8 mouse cellular contexts compared by ENCODE assay signal in the genomic region with DNA sequence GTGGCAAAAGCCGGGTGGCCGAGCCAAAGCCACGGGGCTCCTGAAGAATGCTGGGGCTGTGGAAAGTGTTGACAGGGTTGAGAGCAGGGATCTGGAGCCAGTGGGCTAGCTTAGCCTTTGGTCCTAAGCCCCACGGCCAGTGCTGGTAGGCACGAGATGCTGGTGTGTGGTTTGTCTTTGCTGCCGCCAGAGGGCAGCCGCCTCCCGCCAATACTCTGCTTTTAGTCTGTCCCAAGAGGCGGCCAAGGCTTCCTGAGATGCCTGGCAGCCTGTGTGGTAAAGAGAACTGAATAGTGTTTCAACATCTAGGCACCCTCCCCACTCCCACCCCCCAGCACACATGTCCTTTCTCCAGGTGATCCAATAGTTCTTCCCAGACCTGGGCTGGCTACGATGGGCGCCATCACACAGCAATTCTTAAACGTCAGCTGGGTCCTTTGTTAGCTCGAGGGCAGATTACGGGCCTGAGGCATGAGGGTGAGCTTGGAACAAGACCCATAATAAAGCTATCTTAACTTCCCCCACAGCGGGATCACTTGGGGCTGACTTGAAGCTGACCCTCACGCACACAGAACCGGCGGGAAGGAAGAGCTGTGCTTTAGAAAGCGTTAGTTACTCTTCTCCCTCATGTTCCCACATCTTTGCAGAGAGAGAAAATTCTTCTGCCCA. TPM values are rescaled to one million over a fixed set of nuclear protein-coding genes. Genes with fewer than 3 reads are reported as not detected.
DNase-seq lines count a peak whose midpoint lies in the region; ATAC-seq and TF ChIP-seq lines count a peak whose summit lies in the region.

No protein-coding gene starts in this region.

- H3K27me3 ChIP-seq in liver, embryonic 12.5 days (replicated peaks): peaks cover 31% of the 10 kb centered on the region
- H3K27me3 ChIP-seq in embryonic facial prominence, embryonic 10.5 days (replicated peaks; ENCODE audit: low read depth, poor library complexity, severe bottlenecking): peaks cover 50% of the 10 kb centered on the region
- no peaks in the 10 kb centered on the region for H3K27me3 ChIP-seq in heart, adult 2 months (ENCODE audit: control insufficient read depth, insufficient read depth, low read length)
- H3K27me3 ChIP-seq in liver, adult 2 months (ENCODE audit: control insufficient read depth, insufficient read depth, low read length): no peaks in the 10 kb centered on the region
- no peaks in the 10 kb centered on the region for H3K27me3 ChIP-seq in neural tube, embryonic 11.5 days (ENCODE audit: control insufficient read depth, insufficient read depth, low read length)
- H3K27me3 ChIP-seq in stomach, embryonic 14.5 days (ENCODE audit: control insufficient read depth, insufficient read depth, low read length): no peaks in the 10 kb centered on the region

- ATAC-seq in liver, embryonic 12.5 days: no peak
- peak; percentile 72; the same call in 1 of the 2 replicates for ATAC-seq in neural tube, embryonic 11.5 days (ENCODE audit: insufficient read depth, low FRiP score, low TSS enrichment)
- ATAC-seq in stomach, embryonic 14.5 days (ENCODE audit: insufficient number of reproducible peaks, insufficient read depth, low FRiP score, low read depth): peak; percentile 53; the same call in 1 of the 2 replicates

- DNase-seq in liver: peak; percentile 64
- peak; percentile 87 for DNase-seq in embryonic facial prominence, embryonic 10.5 days (ENCODE audit: low spot score)
- DNase-seq in heart, adult 2 months: peak; percentile 79 to 84
- DNase-seq in kidney, adult 9 months: peak; percentile 77
- peak; percentile 29 for DNase-seq in liver, adult 2 months (ENCODE audit: extremely low read depth, low read depth, low spot score)
- DNase-seq in neural tube, embryonic 11.5 days (ENCODE audit: low spot score): peak; percentile 87

- H3K9ac ChIP-seq in liver, embryonic 12.5 days: no peak overlapping the region
- no peak overlapping the region for H3K9ac ChIP-seq in heart, adult 2 months (ENCODE audit: low read depth, low read length)
- H3K9ac ChIP-seq in liver, adult 2 months (ENCODE audit: low read depth, low read length): no peak overlapping the region
- H3K9ac ChIP-seq in neural tube, embryonic 11.5 days (ENCODE audit: low read length): no peak overlapping the region
- no peak overlapping the region for H3K9ac ChIP-seq in stomach, embryonic 14.5 days (replicated peaks; ENCODE audit: low read depth, low read length)

- intact Hi-C loops in heart, adult 2 months (cut with DNase I): loop anchor here (1.0 to 5.0 kb wide), 2 partner anchors 166 to 244 kb away; partner anchors contain the start of genes Islr and Islr2

- H3K27ac ChIP-seq in liver, embryonic 12.5 days: no peak overlapping the region
- peak overlapping the region; percentile 64 for H3K27ac ChIP-seq in embryonic facial prominence, embryonic 10.5 days (replicated peaks)
- no peak overlapping the region for H3K27ac ChIP-seq in heart, adult 2 months
- H3K27ac ChIP-seq in liver, adult 2 months (replicated peaks; ENCODE audit: insufficient read depth, low read depth, low read length): no peak overlapping the region
- no peak overlapping the region for H3K27ac ChIP-seq in neural tube, embryonic 11.5 days (ENCODE audit: low read depth, low read length)
- no peak overlapping the region for H3K27ac ChIP-seq in stomach, embryonic 14.5 days (ENCODE audit: low read length)

- 33% methylated on average over 19 of the region's 19 CpGs for WGBS in liver, embryonic 12.5 days (ENCODE audit: insufficient replicate concordance)
- 23% methylated on average over 19 of the region's 19 CpGs for WGBS in embryonic facial prominence, embryonic 10.5 days
- 35% methylated on average over 19 of the region's 19 CpGs for WGBS in heart, adult 2 months
- WGBS in liver, adult 2 months: 40% methylated on average over 19 of the region's 19 CpGs
- WGBS in neural tube, embryonic 11.5 days: 19% methylated on average over 19 of the region's 19 CpGs
- WGBS in stomach, embryonic 14.5 days: 31% methylated on average over 19 of the region's 19 CpGs

- no peak; the same call in 1 of the 2 replicates for TF ChIP-seq CTCF in heart, adult 2 months (IDR thresholded peaks at IDR 0.05)
- peak; percentile 96 for TF ChIP-seq CTCF in liver, adult 2 months (IDR thresholded peaks at IDR 0.05; ENCODE audit: low read depth, low read length)

- H3K36me3 ChIP-seq in liver, embryonic 12.5 days: no peaks in the 10 kb centered on the region
- no peaks in the 10 kb centered on the region for H3K36me3 ChIP-seq in embryonic facial prominence, embryonic 10.5 days (replicated peaks)
- no peaks in the 10 kb centered on the region for H3K36me3 ChIP-seq in heart, adult 2 months (ENCODE audit: control insufficient read depth, insufficient read depth, low read length)
- no peaks in the 10 kb centered on the region for H3K36me3 ChIP-seq in liver, adult 2 months (ENCODE audit: control insufficient read depth, insufficient read depth, low read length)
- H3K36me3 ChIP-seq in neural tube, embryonic 11.5 days (ENCODE audit: control insufficient read depth, insufficient read depth, low read length): no peaks in the 10 kb centered on the region
- H3K36me3 ChIP-seq in stomach, embryonic 14.5 days (ENCODE audit: control insufficient read depth, insufficient read depth, low read length): no peaks in the 10 kb centered on the region

- no peak for TF ChIP-seq POLR2A in heart, adult 2 months (IDR thresholded peaks at IDR 0.05; ENCODE audit: insufficient read depth, low read depth, low read length)
- no peak for TF ChIP-seq POLR2A in liver, adult 2 months (IDR thresholded peaks at IDR 0.05; ENCODE audit: extremely low read depth, insufficient read depth, low read length)

- no peaks in the 10 kb centered on the region for H3K4me1 ChIP-seq in liver, embryonic 12.5 days
- H3K4me1 ChIP-seq in embryonic facial prominence, embryonic 10.5 days: peaks cover 59% of the 10 kb centered on the region
- no peaks in the 10 kb centered on the region; the same call in 1 of the 2 replicates for H3K4me1 ChIP-seq in heart, adult 2 months (ENCODE audit: control insufficient read depth, insufficient read depth, low read length)
- H3K4me1 ChIP-seq in liver, adult 2 months (ENCODE audit: control insufficient read depth, insufficient read depth, low read length): no peaks in the 10 kb centered on the region
- H3K4me1 ChIP-seq in neural tube, embryonic 11.5 days (ENCODE audit: control insufficient read depth, insufficient read depth, low read length): peaks cover 33% of the 10 kb centered on the region
- H3K4me1 ChIP-seq in stomach, embryonic 14.5 days (ENCODE audit: control insufficient read depth, insufficient read depth, low read length): peaks cover 4% of the 10 kb centered on the region; the same call in 1 of the 2 replicates

- no peak overlapping the region for H3K4me2 ChIP-seq in liver, embryonic 12.5 days
- no peak overlapping the region for H3K4me2 ChIP-seq in neural tube, embryonic 11.5 days (ENCODE audit: low read depth)
- no peak overlapping the region for H3K4me2 ChIP-seq in stomach, embryonic 14.5 days (replicated peaks; ENCODE audit: low read depth, low read length)

- H3K79me2 ChIP-seq in heart, adult 2 months (replicated peaks; ENCODE audit: control insufficient read depth, insufficient read depth, low read length): no peaks in the 10 kb centered on the region
- no peaks in the 10 kb centered on the region for H3K79me2 ChIP-seq in liver, adult 2 months (ENCODE audit: control insufficient read depth, insufficient read depth, low read length)

- H3K9me3 ChIP-seq in liver, embryonic 12.5 days (replicated peaks): no peaks in the 10 kb centered on the region
- no peaks in the 10 kb centered on the region for H3K9me3 ChIP-seq in embryonic facial prominence, embryonic 10.5 days
- no peaks in the 10 kb centered on the region for H3K9me3 ChIP-seq in neural tube, embryonic 11.5 days (ENCODE audit: control insufficient read depth, low read length)
- no peaks in the 10 kb centered on the region for H3K9me3 ChIP-seq in stomach, embryonic 14.5 days (ENCODE audit: control insufficient read depth, low read depth, low read length)

- TF ChIP-seq EP300 in heart, adult 2 months (IDR thresholded peaks at IDR 0.05; ENCODE audit: insufficient read depth, low read depth, low read length): peak; percentile 72; the same call in 1 of the 2 replicates

- H3K4me3 ChIP-seq in liver, embryonic 12.5 days: no peak overlapping the region
- no peak overlapping the region for H3K4me3 ChIP-seq in embryonic facial prominence, embryonic 10.5 days
- no peak overlapping the region for H3K4me3 ChIP-seq in heart, adult 2 months
- H3K4me3 ChIP-seq in liver, adult 2 months (ENCODE audit: insufficient read depth, low read depth, low read length): no peak overlapping the region
- H3K4me3 ChIP-seq in neural tube, embryonic 11.5 days (ENCODE audit: low read depth, low read length): no peak overlapping the region
- H3K4me3 ChIP-seq in stomach, embryonic 14.5 days (ENCODE audit: low read depth, low read length): no peak overlapping the region

RNA-seq across cellular contexts. Expression of gene Stra6, which starts 25.0 kb away (rescaled TPM):
- 0.60 and 1.2 TPM in 2 replicates for polyA plus RNA-seq in liver, embryonic 12.5 days (2016; fragmentation: Nextera tagmentation; extraction: Ambion mirVana)
- polyA plus RNA-seq in embryonic facial prominence, embryonic 10.5 days (2016; fragmentation: Nextera tagmentation; extraction: Ambion mirVana): 33.6 and 47.2 TPM in 2 replicates
- under 1 TPM; 0.34 to 0.65 TPM for total RNA-seq in heart, adult 2 months (2021)
- polyA plus RNA-seq in heart, adult 2 months (2012; rRNA removed): 0.68 and 1.3 TPM in 2 replicates
- total RNA-seq in liver, adult 2 months (2014; rRNA removed): not detected in 2 replicates
- polyA plus RNA-seq in liver, adult 2 months (2012; rRNA removed): not detected in 2 replicates
- polyA plus RNA-seq in neural tube, embryonic 11.5 days (2014; fragmentation: Nextera tagmentation; extraction: Ambion mirVana): 53.7 and 55.2 TPM in 2 replicates
- 4.3 and 6.0 TPM in 2 replicates for polyA plus RNA-seq in stomach, embryonic 14.5 days (2014; fragmentation: Nextera tagmentation; extraction: Ambion mirVana)

RNA-seq across cellular contexts. Expression of gene Cyp11a1, which starts 32.4 kb away (rescaled TPM):
- 0.10 TPM in 1 of 2 replicates, not detected in the other for polyA plus RNA-seq in liver, embryonic 12.5 days (2016; fragmentation: Nextera tagmentation; extraction: Ambion mirVana)
- not detected in 2 replicates for polyA plus RNA-seq in embryonic facial prominence, embryonic 10.5 days (2016; fragmentation: Nextera tagmentation; extraction: Ambion mirVana)
- under 1 TPM in 1 of 2 experiments, not detected in 1; 0.29 TPM for total RNA-seq in heart, adult 2 months (2021)
- 0.06 and 0.29 TPM in 2 replicates for polyA plus RNA-seq in heart, adult 2 months (2012; rRNA removed)
- total RNA-seq in liver, adult 2 months (2014; rRNA removed): 6.3 TPM in 1 of 2 replicates, not detected in the other
- polyA plus RNA-seq in liver, adult 2 months (2012; rRNA removed): not detected in 2 replicates
- polyA plus RNA-seq in neural tube, embryonic 11.5 days (2014; fragmentation: Nextera tagmentation; extraction: Ambion mirVana): 0.16 TPM in 1 of 2 replicates, not detected in the other
- polyA plus RNA-seq in stomach, embryonic 14.5 days (2014; fragmentation: Nextera tagmentation; extraction: Ambion mirVana): 0.26 and 0.57 TPM in 2 replicates

Comparison
In these comparisons a context has a peak if more than half of its experiments do, and no peak if none do; other contexts are left out.
1. DNase-seq: peak in every context shown above with its lines; median percentile 87 in embryonic facial prominence, embryonic 10.5 days; 87 in neural tube, embryonic 11.5 days; 82 in heart, adult 2 months; 77 in kidney, adult 9 months; 64 in liver; 29 in liver, adult 2 months.